Mouse (Mus musculus) liver, embryonic 16.5 days (tissue): ENCODE measurements around the gene Eif4a1. TPM values are rescaled to one million over a fixed set of nuclear protein-coding genes. Genes with fewer than 3 reads are reported as not detected.
"Not testable (repeated sequence)": the region's sequence is repeated elsewhere in the genome, so short reads cannot be mapped to it uniquely, and the experiment has no call there.

ENCODE experiments used
- ATAC-seq: fragments of 200-750 bp; cut with Nextera tagmentation; 2 replicates; pipeline ENCODE4 v1.8.0; 2017; ENCODE audit warnings: low read depth, mild to moderate bottlenecking, moderate number of reproducible peaks, moderate library complexity
- H3K27ac ChIP-seq: fragments of 300-500 bp; sonication (generic); 2 replicates; pipeline ENCODE4 v1.5.1; 2014; ENCODE audit warnings: mild to moderate bottlenecking, low read length
- H3K27me3 ChIP-seq: fragments of 300-500 bp; sonication (generic); 2 replicates; pipeline ENCODE4 v1.6.1; 2014; ENCODE audit warnings: low read depth, low read length, mixed read lengths; ENCODE audit not compliant: control insufficient read depth, insufficient read depth
- H3K36me3 ChIP-seq: fragments of 300-500 bp; sonication (generic); 2 replicates; pipeline ENCODE4 v1.6.1; 2014; ENCODE audit warnings: mild to moderate bottlenecking; ENCODE audit not compliant: control insufficient read depth, insufficient read depth
- H3K4me1 ChIP-seq: fragments of 300-500 bp; sonication (generic); 2 replicates; pipeline ENCODE4 v1.6.1; 2014; ENCODE audit warnings: low read depth, low read length, mixed read lengths; ENCODE audit not compliant: control insufficient read depth
- H3K4me2 ChIP-seq: fragments of 300-500 bp; sonication (generic); 2 replicates; pipeline ENCODE4 v1.6.1; 2014; ENCODE audit warnings: low read depth, low read length, mixed read lengths
- H3K4me3 ChIP-seq: fragments of 300-500 bp; sonication (generic); 2 replicates; pipeline ENCODE4 v1.5.1; 2014; ENCODE audit warnings: low read depth, mild to moderate bottlenecking, low read length
- H3K9ac ChIP-seq: fragments of 300-500 bp; sonication (generic); 2 replicates; pipeline ENCODE4 v1.6.1; 2014; ENCODE audit warnings: low read depth, low read length
- H3K9me3 ChIP-seq: fragments of 300-500 bp; sonication (generic); replicated peaks from 2 replicates; pipeline ENCODE4 v1.6.1; 2016; ENCODE audit warnings: low read length; ENCODE audit not compliant: control insufficient read depth
- WGBS: fragments of 180-500 bp; shearing (Covaris S2); extraction: QIAGEN DNeasy Blood & Tissue Kit; methylation state at CpG from one replicate; pipeline ENCODE4 v1.1.7; 2014; ENCODE audit not compliant: insufficient replicate concordance; 5-methylcytosine and 5-hydroxymethylcytosine counted together
- polyA plus RNA-seq: library from polyadenylated mRNA; unstranded; fragments of >200 nt; fragmentation: Nextera tagmentation; extraction: Ambion mirVana; gene quantifications from 2 replicates; pipeline ENCODE4 v1.2.1, GENCODE M21; 2015

Eif4a1 gene
- polyA plus RNA-seq, 1 experiment from 2014 or later: 223 TPM

DNA sequence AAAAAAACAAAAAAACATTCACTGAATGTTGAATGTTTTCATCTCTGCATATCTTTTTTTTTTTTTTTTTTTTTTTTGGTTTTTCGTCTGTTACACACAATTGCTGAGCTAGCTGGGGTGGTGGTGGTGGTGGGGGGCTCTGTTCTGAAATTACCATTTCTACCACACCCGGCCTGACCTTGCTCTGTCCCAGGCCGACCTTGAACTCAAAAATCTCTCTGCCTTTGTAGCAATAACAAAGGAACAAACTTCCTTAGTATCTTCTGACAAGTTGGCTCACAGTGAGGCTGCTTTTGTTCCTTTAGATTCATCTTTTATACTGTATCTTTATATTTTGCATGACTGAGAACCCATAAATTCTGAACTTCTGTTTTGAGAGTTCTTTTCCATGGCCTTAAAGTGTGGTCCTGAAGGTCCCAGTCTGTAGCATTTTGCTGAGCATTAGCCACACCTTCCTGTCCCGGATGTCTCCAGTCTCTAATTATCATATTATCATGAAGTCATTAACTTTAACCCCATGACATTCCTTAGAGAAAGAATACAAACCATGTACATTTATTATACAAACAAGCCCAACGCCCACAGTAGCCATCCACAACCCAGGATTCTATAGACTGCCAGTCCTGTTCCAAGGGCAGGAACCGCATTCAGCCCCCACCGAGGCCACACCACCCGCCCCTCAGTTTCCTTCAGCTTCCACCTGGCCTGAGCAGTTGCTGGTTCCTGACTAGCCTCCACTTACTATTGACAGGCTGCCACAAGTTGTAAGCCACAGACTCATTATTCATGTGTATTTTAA, 31.8 kb upstream of the Eif4a1 start:
- no peak overlapping the region for H3K27ac ChIP-seq
- H3K9me3 ChIP-seq: no peaks in the 10 kb centered on the region
- no peak overlapping the region for H3K4me2 ChIP-seq
- ATAC-seq: no peak
- no peaks in the 10 kb centered on the region for H3K36me3 ChIP-seq
- H3K9ac ChIP-seq: no peak overlapping the region
- no peaks in the 10 kb centered on the region; the same call in 1 of the 2 replicates for H3K4me1 ChIP-seq
- H3K27me3 ChIP-seq: no peaks in the 10 kb centered on the region
- 53% methylated on average over 8 of the region's 8 CpGs for WGBS
- H3K4me3 ChIP-seq: no peak overlapping the region

- not testable (repeated sequence) for H3K4me2 ChIP-seq, ATAC-seq, H3K27ac ChIP-seq, H3K4me1 ChIP-seq, H3K9me3 ChIP-seq, H3K27me3 ChIP-seq, H3K36me3 ChIP-seq, H3K4me3 ChIP-seq, H3K9ac ChIP-seq
- 55% methylated on average over 2 of the region's 3 CpGs for WGBS
Measured at GRCm38 (mm10) chr11:69703381-69703780, 31.2 kb upstream of the Eif4a1 start.

DNA sequence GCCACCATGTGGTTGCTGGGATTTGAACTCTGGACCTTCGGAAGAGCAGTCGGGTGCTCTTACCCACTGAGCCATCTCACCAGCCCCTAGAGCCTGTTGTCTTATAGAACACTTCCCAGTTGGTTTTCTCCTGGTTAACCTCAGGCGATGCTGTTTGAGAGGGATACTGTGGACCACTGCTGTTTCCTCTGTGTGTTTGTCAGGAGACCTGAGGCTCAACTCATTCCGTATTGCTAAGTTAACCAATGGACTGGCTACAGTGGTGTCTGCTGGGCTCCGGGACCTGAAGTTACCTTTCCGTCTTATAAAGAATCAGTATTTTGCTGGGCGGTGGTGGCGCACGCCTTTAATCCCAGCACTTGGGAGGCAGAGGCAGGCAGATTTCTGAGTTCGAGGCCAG, 30.7 kb upstream of the Eif4a1 start:
- not testable (repeated sequence) for H3K9me3 ChIP-seq, H3K36me3 ChIP-seq, H3K4me1 ChIP-seq, H3K9ac ChIP-seq, H3K4me2 ChIP-seq, H3K27me3 ChIP-seq, H3K4me3 ChIP-seq, ATAC-seq, H3K27ac ChIP-seq
- WGBS: 78% methylated on average over 10 of the region's 10 CpGs

DNA sequence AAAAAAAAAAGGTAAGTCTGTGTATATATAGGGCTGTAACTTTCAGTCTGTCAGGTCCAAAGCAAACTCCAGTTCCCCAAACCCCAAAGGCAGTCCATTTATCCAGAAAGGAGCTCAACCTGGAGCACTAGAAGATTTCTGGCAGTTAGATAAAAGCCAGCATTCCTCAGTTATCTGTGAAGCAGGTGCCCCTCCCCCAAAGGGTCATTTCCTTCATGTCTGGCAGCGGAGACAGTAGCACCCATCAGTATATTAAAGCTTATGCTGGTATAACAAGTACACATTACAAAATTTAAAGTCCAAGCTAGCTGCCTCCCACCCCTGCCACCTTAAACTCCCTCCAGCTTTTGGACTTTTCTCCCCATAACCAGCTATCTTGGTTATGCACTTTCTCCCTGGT, 27.4 kb upstream of the Eif4a1 start:
- Histone ChIP-seq H3K4me1 (peaks cover 2% of the 10 kb centered on the region), H3K4me2 (no peak overlapping the region), H3K36me3 (no peaks in the 10 kb centered on the region), H3K4me3 (no peak overlapping the region), H3K9me3 (no peaks in the 10 kb centered on the region), H3K9ac (no peak overlapping the region), H3K27ac (no peak overlapping the region), H3K27me3 (no peaks in the 10 kb centered on the region; the same call in 1 of the 2 replicates)
- ATAC-seq: no peak
- 20% methylated on average over 1 of the region's 1 CpGs for WGBS

DNA sequence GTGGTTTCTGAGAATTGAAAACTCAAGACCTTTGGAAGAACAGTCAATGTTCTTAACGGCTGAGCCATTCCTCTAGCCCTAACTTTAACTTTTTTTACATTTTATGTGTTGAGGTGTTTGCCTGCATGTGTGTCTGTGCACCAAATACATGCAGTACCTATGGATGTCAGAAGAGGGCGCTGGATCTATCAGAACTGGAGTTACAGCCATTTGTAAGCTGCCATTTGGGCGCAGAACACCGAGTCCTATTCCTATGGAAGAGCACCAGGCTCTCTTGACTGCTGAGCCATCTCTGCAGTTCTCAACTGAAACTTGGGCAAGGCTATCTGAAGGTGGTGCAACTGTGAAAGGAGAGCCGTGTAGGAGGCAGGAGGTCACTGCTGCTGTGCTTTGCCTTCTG, 26.4 kb upstream of the Eif4a1 start:
- Histone ChIP-seq H3K4me1 (peaks cover 2% of the 10 kb centered on the region), H3K9me3 (no peaks in the 10 kb centered on the region), H3K9ac (no peak overlapping the region), H3K4me2 (no peak overlapping the region), H3K27me3 (no peaks in the 10 kb centered on the region; the same call in 1 of the 2 replicates), H3K4me3 (no peak overlapping the region), H3K36me3 (no peaks in the 10 kb centered on the region), H3K27ac (no peak overlapping the region)
- 61% methylated on average over 5 of the region's 5 CpGs for WGBS
- no peak for ATAC-seq

DNA sequence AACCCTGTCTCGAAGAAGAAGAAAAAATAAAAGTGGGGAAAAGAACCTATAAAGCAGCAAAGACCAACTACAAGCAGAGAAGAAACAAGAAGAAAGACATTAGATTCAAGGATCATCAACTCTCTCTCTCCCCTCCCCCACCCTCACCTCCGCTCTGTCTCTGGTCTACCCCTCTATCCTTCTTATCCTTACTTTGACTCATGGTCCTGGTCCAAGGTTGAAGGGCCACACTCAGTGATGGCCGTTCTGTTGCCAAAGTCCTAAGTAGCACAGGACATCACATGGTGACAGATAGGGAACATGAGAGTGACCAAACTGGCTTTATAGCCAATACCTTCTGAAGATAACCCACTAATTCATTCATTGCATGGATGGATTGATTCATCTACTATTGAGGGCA, 25.2 kb upstream of the Eif4a1 start:
- H3K9ac ChIP-seq: no peak overlapping the region
- H3K27ac ChIP-seq: no peak overlapping the region
- H3K4me2 ChIP-seq: no peak overlapping the region
- peaks cover 5% of the 10 kb centered on the region for H3K4me1 ChIP-seq
- no peaks in the 10 kb centered on the region for H3K36me3 ChIP-seq
- H3K27me3 ChIP-seq: no peaks in the 10 kb centered on the region; the same call in 1 of the 2 replicates
- WGBS: 85% methylated on average over 3 of the region's 3 CpGs
- H3K9me3 ChIP-seq: no peaks in the 10 kb centered on the region
- no peak overlapping the region for H3K4me3 ChIP-seq
- no peak for ATAC-seq

GRCm38 (mm10) chr11:69695361-69696181, 23.3 kb upstream of the Eif4a1 start, which contains the start of the genes Tnfsf12 and Tnfsfm13:
TSS of gene Tnfsf12 (minus strand) at chr11:69695849.
TSS of gene Tnfsfm13 (minus strand) at chr11:69696098.
- peak within 1 kb of the TSS; percentile 60 for H3K4me2 ChIP-seq
- peak within 1 kb of the TSS; percentile 57 for H3K4me3 ChIP-seq
- peaks cover 8% of the 10 kb centered on the region for H3K4me1 ChIP-seq
- H3K27ac ChIP-seq: peak within 1 kb of the TSS; percentile 54
- WGBS: 8% methylated on average over 40 of the region's 41 CpGs
- H3K9ac ChIP-seq: peak within 1 kb of the TSS; percentile 57
- no peaks in the 10 kb centered on the region for H3K9me3 ChIP-seq
- ATAC-seq: peak; percentile 41; the same call in 1 of the 2 replicates
- H3K27me3 ChIP-seq: no peaks in the 10 kb centered on the region; the same call in 1 of the 2 replicates
- no peaks in the 10 kb centered on the region for H3K36me3 ChIP-seq

DNA sequence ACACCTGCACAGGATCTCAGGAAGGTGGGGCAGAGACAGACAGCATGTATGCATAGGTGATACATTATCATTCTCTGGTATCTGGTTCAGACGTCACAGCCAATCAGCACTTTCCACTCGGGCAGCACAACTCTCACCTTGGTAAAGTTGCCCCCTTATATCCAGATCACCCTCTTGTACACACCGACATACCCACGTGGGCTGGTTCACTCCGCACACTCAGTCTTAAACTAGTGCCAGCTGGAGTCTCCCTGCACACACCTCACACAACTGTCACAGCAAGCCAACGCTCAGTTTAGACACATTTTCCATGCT, 22.8 kb upstream of the Eif4a1 start:
- Histone ChIP-seq H3K4me2 (peak overlapping the region; percentile 60), H3K27me3 (no peaks in the 10 kb centered on the region; the same call in 1 of the 2 replicates), H3K36me3 (no peaks in the 10 kb centered on the region), H3K27ac (no peak overlapping the region), H3K4me3 (peak overlapping the region; percentile 57), H3K9me3 (no peaks in the 10 kb centered on the region), H3K9ac (no peak overlapping the region; the same call in 1 of the 2 replicates), H3K4me1 (peaks cover 8% of the 10 kb centered on the region)
- WGBS: 48% methylated on average over 6 of the region's 6 CpGs
- no peak for ATAC-seq
